Mouse (Mus musculus): ENCODE measurements around the gene Neo1.
A peak's percentile ranks its signal among the peaks of the same experiment; 100 is the strongest.

DNA sequence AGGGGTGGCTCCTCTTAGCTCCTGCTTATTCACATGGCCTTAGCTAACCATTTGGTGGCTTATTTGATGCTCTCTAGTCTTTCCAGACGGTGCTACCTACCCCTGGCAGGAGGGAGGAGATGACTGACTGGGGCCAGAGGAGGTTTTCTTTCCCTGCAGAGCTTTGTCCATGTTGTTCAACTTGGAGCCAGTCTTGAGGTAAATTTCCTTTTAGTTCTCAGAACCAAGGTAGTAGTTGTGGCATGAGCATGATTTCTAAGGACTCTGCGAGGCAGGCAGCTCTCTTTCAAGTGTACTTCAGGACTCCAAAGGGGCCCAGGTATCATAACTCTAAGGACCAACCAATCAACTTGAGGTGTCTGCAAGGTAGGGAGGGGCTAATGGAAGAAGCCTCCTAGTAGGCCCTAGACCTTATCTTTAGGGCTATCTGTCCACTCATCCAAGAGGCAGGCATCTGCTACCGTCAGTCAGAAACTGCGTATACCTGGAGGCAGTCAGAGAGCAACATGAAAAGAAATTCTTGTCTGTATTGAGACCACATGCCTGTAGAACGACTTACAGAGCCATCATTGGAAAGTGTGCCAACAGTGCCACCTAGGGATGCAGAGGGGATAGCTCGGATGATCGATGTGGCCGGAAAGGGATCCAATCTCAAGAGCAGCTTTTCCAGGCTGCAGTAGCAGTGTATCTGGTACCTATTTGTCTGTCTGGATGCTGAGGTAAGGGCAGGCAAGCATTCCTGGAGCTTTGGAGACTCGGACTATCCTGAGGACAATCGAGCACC is 162.5 kb downstream of the Neo1 start:
- TF ChIP-seq CTCF (IDR thresholded peaks at IDR 0.05; ENCODE audit: low read depth, low read length) (peak; percentile 52), POLR2A (IDR thresholded peaks at IDR 0.05; ENCODE audit: borderline replicate concordance, low read depth, low read length) (no peak)

Measured in bone marrow macrophage, adult 2 months (primary cell).